Mouse (Mus musculus): Measurements from ENCODE around the gene Asxl1. TPM values are rescaled to one million over a fixed set of nuclear protein-coding genes. Genes with fewer than 3 reads are reported as not detected.

Asxl1 gene
- polyA plus RNA-seq, 1 experiment from 2014 or later: 7.4 TPM

DNA sequence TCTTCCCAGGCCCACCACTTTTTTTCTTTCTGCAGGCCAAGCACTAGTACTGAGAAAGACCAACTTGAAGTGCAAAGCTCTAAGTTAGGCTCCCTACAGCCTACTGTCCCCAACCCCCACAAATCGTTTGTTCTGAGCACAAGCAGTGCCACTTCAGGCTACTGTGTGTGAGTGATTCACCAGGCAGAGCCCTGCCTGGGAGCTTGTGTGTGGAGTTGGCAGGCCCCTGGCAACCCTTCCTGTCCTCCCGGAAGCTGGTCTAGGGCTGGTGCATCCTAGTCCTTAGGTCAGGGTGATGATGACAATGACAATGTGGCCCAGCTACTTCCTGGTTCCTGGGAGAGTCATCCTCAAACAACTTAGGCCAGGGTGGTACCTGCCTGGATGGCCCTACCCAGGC lies 82.9 kb downstream of the Asxl1 start:
- ATAC-seq: no peak
- Histone ChIP-seq H3K9me3 (ENCODE audit: control insufficient read depth) (no peaks in the 10 kb centered on the region), H3K4me1 (replicated peaks; ENCODE audit: control insufficient read depth, insufficient read depth, low read length) (peaks cover 25% of the 10 kb centered on the region), H3K27me3 (replicated peaks; ENCODE audit: control insufficient read depth, insufficient read depth, low read length) (no peaks in the 10 kb centered on the region), H3K4me3 (ENCODE audit: low read depth, low read length) (no peak overlapping the region), H3K27ac (ENCODE audit: low read depth, low read length) (peak overlapping the region; percentile 43), H3K4me2 (replicated peaks; ENCODE audit: low read depth) (no peak overlapping the region), H3K9ac (ENCODE audit: low read depth, low read length) (no peak overlapping the region), H3K36me3 (ENCODE audit: control insufficient read depth, insufficient read depth) (peaks cover 46% of the 10 kb centered on the region)
- 30% methylated on average over 2 of the region's 2 CpGs for WGBS
- TF ChIP-seq CTCF (IDR thresholded peaks at IDR 0.05; ENCODE audit: low read depth): no peak

DNA sequence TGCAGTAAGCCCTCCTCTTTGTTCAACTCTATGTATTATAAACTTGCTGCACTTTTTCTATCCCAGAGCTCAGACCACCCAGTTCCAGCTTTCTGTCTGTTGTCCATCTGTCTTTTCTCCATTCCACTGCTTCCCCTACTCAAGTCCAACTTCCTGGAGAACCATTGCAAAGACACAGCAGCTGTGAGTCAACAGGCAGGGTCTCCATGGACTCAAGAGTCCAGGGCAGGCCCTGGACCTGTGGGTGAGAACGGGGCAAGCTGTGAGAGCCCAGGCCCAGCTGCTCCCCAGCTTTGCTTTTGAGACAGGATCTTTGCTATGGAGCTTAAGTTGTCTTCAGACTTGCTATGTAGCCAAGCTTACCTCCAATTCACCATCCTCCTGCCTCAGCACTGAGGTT lies 84.9 kb downstream of the Asxl1 start:
- no peak overlapping the region for H3K9ac ChIP-seq (ENCODE audit: low read depth, low read length)
- no peak overlapping the region for H3K4me3 ChIP-seq (ENCODE audit: low read depth, low read length)
- peaks cover 52% of the 10 kb centered on the region for H3K36me3 ChIP-seq (ENCODE audit: control insufficient read depth, insufficient read depth)
- H3K4me1 ChIP-seq (replicated peaks; ENCODE audit: control insufficient read depth, insufficient read depth, low read length): peaks cover 20% of the 10 kb centered on the region
- no peaks in the 10 kb centered on the region for H3K9me3 ChIP-seq (ENCODE audit: control insufficient read depth)
- no peak for TF ChIP-seq CTCF (IDR thresholded peaks at IDR 0.05; ENCODE audit: low read depth)
- 83% methylated on average over 1 of the region's 1 CpGs for WGBS
- peak overlapping the region; percentile 28; the same call in 1 of the 2 replicates for H3K27ac ChIP-seq (ENCODE audit: low read depth, low read length)
- no peak for ATAC-seq
- no peaks in the 10 kb centered on the region for H3K27me3 ChIP-seq (replicated peaks; ENCODE audit: control insufficient read depth, insufficient read depth, low read length)
- H3K4me2 ChIP-seq (replicated peaks; ENCODE audit: low read depth): no peak overlapping the region

- Histone ChIP-seq H3K4me3 (ENCODE audit: low read depth, low read length) (no peak overlapping the region), H3K9ac (ENCODE audit: low read depth, low read length) (no peak overlapping the region), H3K27me3 (replicated peaks; ENCODE audit: control insufficient read depth, insufficient read depth, low read length) (no peaks in the 10 kb centered on the region), H3K4me1 (replicated peaks; ENCODE audit: control insufficient read depth, insufficient read depth, low read length) (peaks cover 33% of the 10 kb centered on the region), H3K36me3 (ENCODE audit: control insufficient read depth, insufficient read depth) (peaks cover 52% of the 10 kb centered on the region), H3K4me2 (replicated peaks; ENCODE audit: low read depth) (0 out of 2 replicates have a peak overlapping the region, but pooled peaks have one; percentile 6), H3K9me3 (ENCODE audit: control insufficient read depth) (no peaks in the 10 kb centered on the region), H3K27ac (ENCODE audit: low read depth, low read length) (peak overlapping the region; percentile 50)
- WGBS: 57% methylated on average over 7 of the region's 7 CpGs
- no peak for TF ChIP-seq CTCF (IDR thresholded peaks at IDR 0.05; ENCODE audit: low read depth)
- no peak for ATAC-seq
These were observed 86.9 kb downstream of the Asxl1 start for GRCm38 (mm10) chr2:153432492-153432891.

- H3K4me3 ChIP-seq (ENCODE audit: low read depth, low read length): no peak overlapping the region
- H3K9me3 ChIP-seq (ENCODE audit: control insufficient read depth): no peaks in the 10 kb centered on the region
- peak overlapping the region; percentile 41; the same call in 1 of the 2 replicates for H3K27ac ChIP-seq (ENCODE audit: low read depth, low read length)
- H3K4me1 ChIP-seq (replicated peaks; ENCODE audit: control insufficient read depth, insufficient read depth, low read length): peaks cover 39% of the 10 kb centered on the region
- WGBS: 28% methylated on average over 3 of the region's 3 CpGs
- peaks cover 47% of the 10 kb centered on the region for H3K36me3 ChIP-seq (ENCODE audit: control insufficient read depth, insufficient read depth)
- no peak overlapping the region for H3K4me2 ChIP-seq (replicated peaks; ENCODE audit: low read depth)
- TF ChIP-seq CTCF (IDR thresholded peaks at IDR 0.05; ENCODE audit: low read depth): no peak
- no peaks in the 10 kb centered on the region for H3K27me3 ChIP-seq (replicated peaks; ENCODE audit: control insufficient read depth, insufficient read depth, low read length)
- ATAC-seq: no peak
- no peak overlapping the region for H3K9ac ChIP-seq (ENCODE audit: low read depth, low read length)
These were observed 88.2 kb downstream of the Asxl1 start for GRCm38 (mm10) chr2:153433859-153434258.

- no peaks in the 10 kb centered on the region for H3K27me3 ChIP-seq (replicated peaks; ENCODE audit: control insufficient read depth, insufficient read depth, low read length)
- no peak overlapping the region for H3K9ac ChIP-seq (ENCODE audit: low read depth, low read length)
- H3K4me1 ChIP-seq (replicated peaks; ENCODE audit: control insufficient read depth, insufficient read depth, low read length): peaks cover 41% of the 10 kb centered on the region
- peak overlapping the region; percentile 35 for H3K4me2 ChIP-seq (replicated peaks; ENCODE audit: low read depth)
- TF ChIP-seq CTCF (IDR thresholded peaks at IDR 0.05; ENCODE audit: low read depth): no peak
- H3K36me3 ChIP-seq (ENCODE audit: control insufficient read depth, insufficient read depth): peaks cover 39% of the 10 kb centered on the region
- WGBS: 14% methylated on average over 9 of the region's 9 CpGs
- peak overlapping the region; percentile 63 for H3K27ac ChIP-seq (ENCODE audit: low read depth, low read length)
- peak; percentile 54 for ATAC-seq
- H3K4me3 ChIP-seq (ENCODE audit: low read depth, low read length): no peak overlapping the region
- no peaks in the 10 kb centered on the region for H3K9me3 ChIP-seq (ENCODE audit: control insufficient read depth)
These were observed 89.5 kb downstream of the Asxl1 start for GRCm38 (mm10) chr2:153434880-153435831.

- Histone ChIP-seq H3K4me2 (replicated peaks; ENCODE audit: low read depth) (peak overlapping the region; percentile 37), H3K27me3 (replicated peaks; ENCODE audit: control insufficient read depth, insufficient read depth, low read length) (no peaks in the 10 kb centered on the region), H3K36me3 (ENCODE audit: control insufficient read depth, insufficient read depth) (peaks cover 23% of the 10 kb centered on the region), H3K4me3 (ENCODE audit: low read depth, low read length) (no peak overlapping the region), H3K9ac (ENCODE audit: low read depth, low read length) (no peak overlapping the region), H3K4me1 (replicated peaks; ENCODE audit: control insufficient read depth, insufficient read depth, low read length) (peaks cover 54% of the 10 kb centered on the region), H3K9me3 (ENCODE audit: control insufficient read depth) (no peaks in the 10 kb centered on the region), H3K27ac (ENCODE audit: low read depth, low read length) (peak overlapping the region; percentile 63)
- peak; percentile 4; the same call in 1 of the 2 replicates for ATAC-seq
- WGBS: 8% methylated on average over 6 of the region's 6 CpGs
- no peak for TF ChIP-seq CTCF (IDR thresholded peaks at IDR 0.05; ENCODE audit: low read depth)
These were observed 91.1 kb downstream of the Asxl1 start for GRCm38 (mm10) chr2:153436641-153437305.

All from intestine, postnatal 0 days (tissue).